Mouse (Mus musculus) forebrain, embryonic 15.5 days (tissue): ENCODE results near the gene Omt2b. TPM values are rescaled to one million over a fixed set of nuclear protein-coding genes. Genes with fewer than 3 reads are reported as not detected.
"Not testable (repeated sequence)": the region's sequence is repeated elsewhere in the genome, so short reads cannot be mapped to it uniquely, and the experiment has no call there.

Experiments used
- ATAC-seq: fragments of 200-750 bp; cut with Nextera tagmentation; replicated peaks from 2 replicates; pipeline ENCODE4 v1.8.0; 2017; ENCODE audit warnings: mild to moderate bottlenecking, moderate TSS enrichment, moderate library complexity
- H3K27ac ChIP-seq: fragments of 300-500 bp; sonication (generic); replicated peaks from 2 replicates; pipeline ENCODE4 v1.5.1; 2015; ENCODE audit warnings: mild to moderate bottlenecking, inconsistent platforms
- H3K27me3 ChIP-seq: fragments of 300-500 bp; sonication (generic); 2 replicates; pipeline ENCODE4 v1.6.1; 2015; ENCODE audit warnings: inconsistent platforms
- H3K36me3 ChIP-seq: fragments of 300-500 bp; sonication (generic); 2 replicates; pipeline ENCODE4 v1.6.1; 2015; ENCODE audit warnings: mild to moderate bottlenecking, inconsistent platforms
- H3K4me1 ChIP-seq: fragments of 300-500 bp; sonication (generic); 2 replicates; pipeline ENCODE4 v1.6.1; 2015; ENCODE audit warnings: inconsistent platforms
- H3K4me2 ChIP-seq: fragments of 300-500 bp; sonication (generic); replicated peaks from 2 replicates; pipeline ENCODE4 v1.6.1; 2015; ENCODE audit warnings: mild to moderate bottlenecking, inconsistent platforms
- H3K4me3 ChIP-seq: fragments of 300-500 bp; sonication (generic); 2 replicates; pipeline ENCODE4 v1.5.1; 2015; ENCODE audit warnings: mild to moderate bottlenecking, inconsistent platforms
- H3K9ac ChIP-seq: fragments of 300-500 bp; sonication (generic); replicated peaks from 2 replicates; pipeline ENCODE4 v1.6.1; 2015; ENCODE audit warnings: mild to moderate bottlenecking, inconsistent platforms
- H3K9me3 ChIP-seq: fragments of 300-500 bp; sonication (generic); 2 replicates; pipeline ENCODE4 v1.6.1; 2016; ENCODE audit warnings: inconsistent platforms
- WGBS: fragments of 180-500 bp; shearing (Covaris S2); methylation state at CpG from one replicate; pipeline ENCODE4 v1.1.7; 2015; ENCODE audit warnings: mixed read lengths; 5-methylcytosine and 5-hydroxymethylcytosine counted together
- polyA plus RNA-seq: library from polyadenylated mRNA; unstranded; fragments of >200 nt; fragmentation: Nextera tagmentation; extraction: Ambion mirVana; gene quantifications from 2 replicates; pipeline ENCODE4 v1.2.1, GENCODE M21; 2015

Gene Omt2b
- not detected in 2 replicates for polyA plus RNA-seq

DNA sequence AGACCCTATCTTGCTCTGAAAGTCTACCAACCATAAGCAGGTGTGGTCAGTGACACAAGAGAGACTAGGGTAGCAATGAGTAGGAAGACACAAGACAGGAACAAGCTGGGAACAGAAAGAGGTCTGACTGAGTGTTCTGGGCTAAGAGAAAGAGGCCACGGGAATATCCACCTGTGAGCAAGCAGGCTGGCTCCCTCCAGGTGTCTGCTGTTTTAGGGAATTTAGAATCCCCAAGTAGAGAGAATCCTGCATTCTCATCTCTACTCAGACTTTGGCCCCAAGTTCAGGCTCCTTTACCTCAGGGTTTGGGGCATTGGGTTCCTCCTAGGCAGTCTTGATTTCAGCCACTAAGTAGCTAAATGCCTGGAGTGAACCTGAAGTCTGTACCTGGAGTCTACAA is at the start of gene Omt2b:
Gene Omt2b (plus strand): TSS at position 301 of the 400 bp plus-strand sequence.
- not testable (repeated sequence) for ATAC-seq, H3K9ac ChIP-seq

DNA sequence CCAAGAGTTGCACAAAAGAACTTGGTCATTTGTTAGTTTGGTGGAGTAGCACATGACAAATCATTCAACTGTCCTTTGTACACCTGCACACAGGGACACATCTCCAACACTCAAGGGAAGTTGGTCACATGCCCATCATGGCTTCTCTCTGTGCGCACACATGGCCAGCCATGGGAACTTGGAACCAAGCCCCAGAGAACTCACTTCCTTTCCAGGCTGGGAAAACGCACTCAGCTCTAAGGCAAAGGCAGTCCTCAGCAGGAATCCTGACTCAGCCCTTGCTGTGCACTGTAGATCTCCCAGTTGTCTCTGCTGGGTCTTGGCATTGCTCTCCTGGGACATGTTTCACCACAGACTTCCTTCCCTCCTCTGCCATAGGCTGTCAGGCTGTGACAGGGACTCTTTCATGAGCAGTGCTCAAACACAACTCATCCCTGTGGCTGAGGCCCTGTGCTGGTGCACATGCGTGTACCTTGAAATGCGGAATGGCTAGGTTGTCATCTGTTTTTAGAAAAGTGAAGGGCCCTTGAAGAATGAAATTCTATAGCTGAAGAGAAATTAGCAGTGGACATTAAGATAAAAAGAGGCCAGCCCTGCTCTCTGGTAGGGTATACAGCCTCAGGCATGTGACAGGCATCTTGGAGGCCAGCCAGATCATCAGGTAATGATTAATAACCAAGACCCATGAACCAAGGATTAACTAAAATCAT is 45.2 kb upstream of the Omt2b start:
- H3K4me1 ChIP-seq, ATAC-seq: not testable (repeated sequence)
- 88% methylated on average over 4 of the region's 4 CpGs for WGBS

More for the DNA sequence above, at the start of gene Omt2b:
- H3K4me2 ChIP-seq, H3K27me3 ChIP-seq, H3K27ac ChIP-seq, H3K9me3 ChIP-seq, H3K36me3 ChIP-seq, H3K4me1 ChIP-seq, H3K4me3 ChIP-seq: not testable (repeated sequence)
- 92% methylated on average over 1 of the region's 1 CpGs for WGBS

DNA sequence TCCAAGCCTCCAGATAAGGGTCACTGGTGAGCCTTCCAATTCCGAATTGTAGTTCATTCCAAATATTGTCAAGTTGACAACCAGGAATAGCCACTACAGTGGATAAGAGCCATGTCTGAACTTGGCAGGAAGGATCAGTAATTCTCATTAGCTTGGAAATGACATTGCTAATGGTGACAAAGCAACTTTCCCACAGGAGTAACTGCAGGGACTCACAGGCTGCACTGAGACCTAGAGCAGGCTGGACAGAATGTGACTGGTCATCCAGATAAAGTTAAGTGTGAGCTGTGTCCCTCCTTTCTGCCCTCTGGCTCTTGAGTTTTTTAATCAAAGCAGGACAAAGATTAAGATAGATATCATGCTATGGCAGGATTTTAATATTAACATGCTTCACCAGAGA is 38.3 kb upstream of the Omt2b start:
- H3K27ac ChIP-seq, H3K36me3 ChIP-seq, H3K4me3 ChIP-seq, ATAC-seq, H3K9me3 ChIP-seq, H3K4me1 ChIP-seq, H3K4me2 ChIP-seq, H3K27me3 ChIP-seq, H3K9ac ChIP-seq: not testable (repeated sequence)
- 75% methylated on average over 1 of the region's 1 CpGs for WGBS

More for the DNA sequence above, 45.2 kb upstream of the Omt2b start:
- not testable (repeated sequence) for H3K27me3 ChIP-seq, H3K9ac ChIP-seq, H3K4me2 ChIP-seq, H3K36me3 ChIP-seq, H3K9me3 ChIP-seq, H3K27ac ChIP-seq, H3K4me3 ChIP-seq

DNA sequence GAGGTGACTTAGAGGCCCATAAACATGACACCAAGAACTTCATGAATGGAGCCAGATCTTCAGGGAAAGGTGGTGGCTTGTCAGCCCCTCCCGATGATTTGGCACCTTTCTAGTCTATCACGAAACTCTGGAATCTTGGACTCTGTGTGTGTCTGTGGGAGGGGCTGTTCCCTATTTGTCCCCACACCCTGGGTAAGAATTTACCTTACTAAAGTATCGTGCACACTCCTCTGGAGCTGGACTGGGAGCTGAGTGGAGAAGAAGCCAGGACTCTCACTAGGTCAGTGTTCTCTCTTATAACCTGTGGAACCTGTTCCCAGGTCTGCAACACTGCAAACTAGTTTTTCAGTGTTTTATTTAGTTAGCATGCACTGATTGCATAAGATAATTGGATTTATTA is 37.7 kb upstream of the Omt2b start, which contains the start of gene Gm10639:
Gene Gm10639 (plus strand): TSS at position 201 of the 400 bp plus-strand sequence.
- H3K27me3 ChIP-seq, H3K27ac ChIP-seq, H3K4me1 ChIP-seq, H3K4me3 ChIP-seq, H3K36me3 ChIP-seq, ATAC-seq, H3K9ac ChIP-seq, H3K4me2 ChIP-seq, H3K9me3 ChIP-seq: not testable (repeated sequence)
- WGBS = 80% methylated on average over 3 of the region's 3 CpGs

DNA sequence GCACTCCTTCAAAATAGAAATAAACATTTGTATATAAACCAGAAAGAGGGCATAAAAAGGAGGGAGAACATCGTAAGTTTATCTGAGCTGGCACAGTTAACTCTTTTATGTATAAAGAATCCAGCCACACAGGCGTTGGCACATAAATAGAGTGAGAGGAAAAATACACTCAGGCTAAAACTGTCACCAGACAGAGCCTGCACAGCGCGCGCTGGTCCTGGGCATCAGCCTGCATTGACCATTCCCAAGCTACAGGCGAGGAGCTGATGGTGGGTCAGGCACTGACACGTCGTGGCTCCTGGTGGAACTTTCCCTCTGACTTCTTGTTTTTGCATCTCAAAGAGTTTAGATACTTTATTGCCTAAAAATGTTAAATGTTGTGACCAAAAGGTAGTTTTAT is 34.9 kb upstream of the Omt2b start:
- H3K9me3 ChIP-seq, H3K4me3 ChIP-seq, H3K4me2 ChIP-seq, H3K27me3 ChIP-seq, ATAC-seq, H3K36me3 ChIP-seq, H3K9ac ChIP-seq, H3K27ac ChIP-seq, H3K4me1 ChIP-seq: not testable (repeated sequence)
- 92% methylated on average over 8 of the region's 8 CpGs for WGBS

DNA sequence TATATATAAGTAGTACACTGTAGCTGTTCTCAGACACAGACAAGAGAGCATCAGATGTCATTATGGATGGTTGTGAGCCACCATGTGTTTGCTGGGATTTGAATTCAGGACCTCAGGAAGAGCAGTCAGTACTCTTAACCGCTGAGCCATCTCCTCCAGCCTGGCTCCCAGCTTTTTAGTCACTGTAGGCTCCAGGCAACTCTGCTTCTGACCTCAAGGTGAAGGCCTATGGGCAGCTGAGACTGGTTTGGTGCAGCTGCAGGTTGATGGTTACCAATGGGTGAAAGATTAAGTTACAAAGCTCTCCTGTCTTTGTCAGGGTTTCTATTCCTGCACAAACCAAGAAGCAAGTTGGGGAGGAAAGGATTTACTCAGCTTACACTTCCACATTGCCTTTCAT is 33.7 kb upstream of the Omt2b start:
- 67% methylated on average over 1 of the region's 1 CpGs for WGBS
- H3K9ac ChIP-seq, ATAC-seq, H3K4me1 ChIP-seq, H3K36me3 ChIP-seq, H3K9me3 ChIP-seq, H3K4me2 ChIP-seq, H3K4me3 ChIP-seq, H3K27ac ChIP-seq, H3K27me3 ChIP-seq: not testable (repeated sequence)

DNA sequence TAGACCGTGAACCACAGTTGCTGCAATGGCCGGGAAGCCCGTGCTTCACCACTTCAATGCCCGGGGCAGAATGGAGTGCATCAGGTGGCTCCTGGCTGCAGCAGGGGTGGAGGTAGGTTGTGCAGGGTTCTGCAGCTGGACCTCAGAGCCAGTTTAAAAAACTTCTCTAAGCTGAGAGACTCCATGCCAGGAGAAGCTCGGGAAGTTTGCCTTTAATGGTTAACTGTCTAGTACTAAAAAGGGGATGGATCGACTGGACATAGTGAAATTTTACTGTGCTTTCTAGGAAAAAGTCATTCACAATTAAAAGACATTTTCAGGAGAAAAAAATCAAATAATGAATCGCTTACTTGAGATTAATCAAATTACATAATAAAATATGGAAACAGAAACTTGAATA is 32.6 kb upstream of the Omt2b start:
- H3K4me1 ChIP-seq, H3K27me3 ChIP-seq, ATAC-seq, H3K36me3 ChIP-seq, H3K9me3 ChIP-seq, H3K4me2 ChIP-seq, H3K27ac ChIP-seq, H3K4me3 ChIP-seq, H3K9ac ChIP-seq: not testable (repeated sequence)
- 78% methylated on average over 7 of the region's 7 CpGs for WGBS

DNA sequence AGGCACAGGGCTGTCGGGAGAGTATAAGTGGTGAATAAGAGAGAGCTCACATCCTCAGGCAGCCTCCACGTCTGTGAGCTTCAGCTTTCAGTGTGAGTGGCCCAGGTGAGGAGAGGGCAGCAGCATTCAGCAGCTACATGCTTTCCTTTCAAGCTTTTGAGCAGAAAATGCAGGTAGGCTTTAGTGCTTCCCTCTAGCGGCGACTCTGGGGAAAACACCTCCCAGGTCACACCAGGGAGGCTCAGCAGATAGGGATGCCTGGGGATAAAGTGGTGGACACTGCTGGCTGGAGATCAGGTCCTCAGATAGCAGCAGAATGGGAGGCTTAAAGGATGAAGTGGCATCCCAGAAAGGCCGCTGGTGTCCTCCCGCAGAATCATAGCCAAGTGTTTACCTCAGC is 31.3 kb upstream of the Omt2b start:
- not testable (repeated sequence) for H3K9me3 ChIP-seq, H3K4me1 ChIP-seq, H3K4me3 ChIP-seq, ATAC-seq, H3K9ac ChIP-seq, H3K4me2 ChIP-seq, H3K36me3 ChIP-seq, H3K27me3 ChIP-seq, H3K27ac ChIP-seq
- WGBS = 15% methylated on average over 6 of the region's 6 CpGs

DNA sequence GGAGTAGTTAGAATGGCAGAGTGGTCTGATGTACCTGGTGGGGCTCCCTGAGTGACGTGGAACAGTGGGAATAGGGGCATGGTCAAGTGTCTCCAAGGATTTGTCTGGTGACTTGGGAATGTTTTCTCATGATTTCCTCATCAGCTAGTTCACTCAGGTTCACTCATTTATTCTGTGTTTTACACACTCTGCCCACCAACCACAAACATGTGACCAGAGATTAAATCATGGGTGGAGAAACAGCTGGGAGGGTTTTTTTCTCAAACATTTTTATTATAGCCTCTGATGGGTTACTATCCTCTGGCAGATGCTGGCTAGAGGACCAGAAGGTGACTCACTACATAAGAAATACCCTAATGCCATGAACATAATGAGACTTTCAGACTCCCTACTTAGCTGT is 29.2 kb upstream of the Omt2b start:
- Histone ChIP-seq H3K27me3 (no peaks in the 10 kb centered on the region), H3K27ac (no peak overlapping the region), H3K4me1 (no peaks in the 10 kb centered on the region), H3K9me3 (no peaks in the 10 kb centered on the region), H3K36me3 (no peaks in the 10 kb centered on the region), H3K9ac (no peak overlapping the region), H3K4me2 (no peak overlapping the region), H3K4me3 (no peak overlapping the region)
- WGBS = 88% methylated on average over 1 of the region's 1 CpGs
- ATAC-seq = no peak

DNA sequence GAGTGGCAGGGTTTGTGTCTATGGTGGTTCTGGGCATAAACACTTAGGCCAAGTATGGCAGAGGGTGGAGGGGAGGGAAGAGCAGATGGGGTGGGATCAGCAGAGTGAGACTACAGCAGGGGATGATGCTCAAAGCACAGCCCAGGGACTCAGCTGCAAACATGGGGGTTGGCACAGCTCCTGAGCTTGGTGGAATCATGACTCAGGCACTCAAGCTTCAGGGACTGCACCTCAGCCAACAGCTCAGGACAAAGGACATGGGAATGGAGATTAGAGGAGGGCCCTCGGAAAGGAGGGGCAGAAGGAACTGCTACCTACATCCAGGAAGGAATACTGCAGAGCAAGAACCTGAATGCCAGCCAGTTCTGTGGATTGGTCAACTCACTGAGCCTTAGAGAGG is 28.2 kb upstream of the Omt2b start:
- not testable (repeated sequence) for H3K4me3 ChIP-seq, H3K9me3 ChIP-seq, H3K27me3 ChIP-seq, H3K4me2 ChIP-seq, ATAC-seq, H3K9ac ChIP-seq, H3K27ac ChIP-seq, H3K4me1 ChIP-seq, H3K36me3 ChIP-seq
- 56% methylated on average over 1 of the region's 1 CpGs for WGBS

DNA sequence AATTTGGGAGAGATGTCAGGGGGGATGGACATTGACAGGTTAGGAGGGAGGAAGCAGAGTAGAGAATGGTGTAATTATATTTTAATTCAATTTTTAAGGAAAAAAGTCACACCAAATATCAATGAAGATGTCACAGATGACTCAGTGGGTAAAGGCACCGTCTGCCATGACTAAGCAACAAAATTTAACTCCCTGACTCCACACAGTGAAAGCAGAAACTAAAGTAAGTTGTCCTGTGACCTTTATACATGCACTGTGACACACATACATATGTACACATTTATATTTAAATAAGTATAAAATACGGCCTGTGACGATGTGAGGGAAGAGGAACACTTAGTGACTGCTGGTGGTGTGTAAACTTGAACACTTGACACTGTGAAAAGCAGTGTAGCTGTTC is 19.3 kb upstream of the Omt2b start:
- H3K27ac ChIP-seq, H3K9ac ChIP-seq, H3K4me1 ChIP-seq, ATAC-seq, H3K36me3 ChIP-seq, H3K27me3 ChIP-seq, H3K9me3 ChIP-seq, H3K4me2 ChIP-seq, H3K4me3 ChIP-seq: not testable (repeated sequence)
- WGBS = 84% methylated on average over 3 of the region's 3 CpGs

DNA sequence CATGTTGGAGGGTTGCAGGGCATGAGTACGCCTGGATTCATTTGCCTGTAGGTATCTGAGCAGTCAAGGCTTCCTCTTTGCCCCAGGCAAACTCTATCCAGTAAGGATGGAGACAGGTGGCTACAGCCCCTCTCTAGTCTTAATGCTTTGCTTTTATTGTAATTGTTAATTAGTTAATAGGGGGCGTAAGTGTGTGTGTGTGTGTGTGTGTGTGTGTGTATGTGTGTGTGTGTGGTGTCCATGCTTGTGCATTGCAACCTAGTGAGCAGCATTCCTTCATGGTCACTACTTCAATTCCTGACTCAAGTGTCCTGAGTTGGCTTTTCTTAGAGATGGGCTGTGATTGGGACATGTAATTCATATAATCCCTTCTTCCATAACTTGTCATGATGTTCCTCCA is 12.7 kb upstream of the Omt2b start, which contains the start of gene Omt2a:
Gene Omt2a (minus strand): TSS at position 101 of the 400 bp plus-strand sequence.
- ATAC-seq = no peak
- WGBS = 81% methylated on average over 2 of the region's 2 CpGs

DNA sequence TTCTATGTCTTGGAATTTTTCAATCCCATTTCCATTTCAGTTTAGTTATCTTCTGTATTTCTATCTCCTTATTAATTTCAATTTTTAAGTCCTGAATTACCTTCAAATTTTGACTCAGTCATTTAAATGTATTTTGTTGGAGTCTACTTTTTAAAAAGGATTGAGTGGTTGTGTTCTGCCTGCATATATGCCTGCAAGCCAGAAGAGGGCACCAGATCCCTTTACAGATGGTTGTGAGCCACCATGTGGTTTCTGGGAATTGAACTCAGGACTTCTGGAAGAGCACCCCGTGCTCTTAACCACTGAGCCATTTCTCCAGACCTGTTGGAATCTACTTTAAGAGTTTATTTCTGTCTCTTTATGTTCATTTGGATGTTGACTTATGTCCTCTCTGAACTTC is 7.9 kb upstream of the Omt2b start:
- Histone ChIP-seq H3K9ac (no peak overlapping the region), H3K27me3 (no peaks in the 10 kb centered on the region), H3K4me1 (no peaks in the 10 kb centered on the region), H3K27ac (no peak overlapping the region), H3K9me3 (no peaks in the 10 kb centered on the region), H3K4me2 (no peak overlapping the region), H3K4me3 (no peak overlapping the region), H3K36me3 (no peaks in the 10 kb centered on the region)
- ATAC-seq = no peak
- WGBS = 34% methylated on average over 1 of the region's 1 CpGs

More for the DNA sequence above, 12.7 kb upstream of the Omt2b start, which contains the start of gene Omt2a:
- Histone ChIP-seq H3K4me2 (no peak within 1 kb of the TSS), H3K4me3 (no peak within 1 kb of the TSS), H3K36me3 (no peaks in the 10 kb centered on the region), H3K27me3 (no peaks in the 10 kb centered on the region), H3K9me3 (no peaks in the 10 kb centered on the region), H3K27ac (no peak within 1 kb of the TSS), H3K9ac (no peak within 1 kb of the TSS), H3K4me1 (no peaks in the 10 kb centered on the region)
